Mouse (Mus musculus): ENCODE data around the gene Prcc. TPM values are rescaled to one million over a fixed set of nuclear protein-coding genes. Genes with fewer than 3 reads are reported as not detected.
A peak's percentile ranks its signal among the peaks of the same experiment; 100 is the strongest.

Prcc gene
- 10 to 100 TPM; 63.0 to 63.8 TPM for total RNA-seq (2021)

GRCm38 (mm10) chr3:87885281-87886003 is at the start of gene Prcc:
TSS of gene Prcc (minus strand) at chr3:87885608.
- intact Hi-C loops (cut with DNase I) = no loop called here

GRCm38 (mm10) chr3:87935201-87935600 is 49.8 kb upstream of the Prcc start:
- intact Hi-C loops (cut with DNase I) = loop anchor here (2.0 kb wide), 1 partner anchor 28 kb away; no protein-coding TSS in a partner anchor
- DNase-seq (ENCODE audit: extremely low spot score in 1 of 2, low spot score in 2 of 2) = no peak

More at GRCm38 (mm10) chr3:87885281-87886003, at the start of gene Prcc:
- peak; percentile 92 to 98 for DNase-seq (ENCODE audit: extremely low spot score in 1 of 2, low spot score in 2 of 2)

- no peak for DNase-seq (ENCODE audit: extremely low spot score in 1 of 2, low spot score in 2 of 2)
- intact Hi-C loops (cut with DNase I) = loop anchor here (2.0 kb wide), 1 partner anchor 28 kb away; no protein-coding TSS in a partner anchor
Measured at GRCm38 (mm10) chr3:87934501-87934900, 49.1 kb upstream of the Prcc start.

- DNase-seq (ENCODE audit: extremely low spot score in 1 of 2, low spot score in 2 of 2) = no peak
- intact Hi-C loops (cut with DNase I) = loop anchor here (2.0 kb wide), 1 partner anchor 29 kb away; no protein-coding TSS in a partner anchor
Measured at GRCm38 (mm10) chr3:87934026-87934425, 48.6 kb upstream of the Prcc start.

GRCm38 (mm10) chr3:87930078-87930795 is 44.8 kb upstream of the Prcc start, which contains the start of the genes Isg20l2 and Rrnad1:
TSS of gene Isg20l2 (plus strand) at chr3:87930314.
TSS of gene Rrnad1 (minus strand) at chr3:87930717.
- intact Hi-C loops (cut with DNase I) = no loop called here
- peak; percentile 98 for DNase-seq (ENCODE audit: extremely low spot score in 1 of 2, low spot score in 2 of 2)

- intact Hi-C loops (cut with DNase I) = no loop called here
- no peak for DNase-seq (ENCODE audit: extremely low spot score in 1 of 2, low spot score in 2 of 2)
Measured at GRCm38 (mm10) chr3:87929341-87930077, 44.1 kb upstream of the Prcc start.

- no peak for DNase-seq (ENCODE audit: extremely low spot score in 1 of 2, low spot score in 2 of 2)
- intact Hi-C loops (cut with DNase I) = no loop called here
Measured at GRCm38 (mm10) chr3:87927452-87927851, 42.0 kb upstream of the Prcc start.

- no peak for DNase-seq (ENCODE audit: extremely low spot score in 1 of 2, low spot score in 2 of 2)
- intact Hi-C loops (cut with DNase I) = no loop called here
Measured at GRCm38 (mm10) chr3:87924996-87925395, 39.6 kb upstream of the Prcc start.

- no peak for DNase-seq (ENCODE audit: extremely low spot score in 1 of 2, low spot score in 2 of 2)
- intact Hi-C loops (cut with DNase I) = no loop called here
Measured at GRCm38 (mm10) chr3:87920270-87920943, 35.0 kb upstream of the Prcc start.

- intact Hi-C loops (cut with DNase I) = no loop called here
- DNase-seq (ENCODE audit: extremely low spot score in 1 of 2, low spot score in 2 of 2) = peak; percentile 83 to 92
Measured at GRCm38 (mm10) chr3:87919336-87920108, 34.1 kb upstream of the Prcc start, which contains the start of gene Mrpl24. TSS of gene Mrpl24 (plus strand) at chr3:87919506.

GRCm38 (mm10) chr3:87918551-87918950 is 33.1 kb upstream of the Prcc start:
- DNase-seq (ENCODE audit: extremely low spot score in 1 of 2, low spot score in 2 of 2) = no peak
- intact Hi-C loops (cut with DNase I) = no loop called here

- intact Hi-C loops (cut with DNase I) = no loop called here
Measured at GRCm38 (mm10) chr3:87916990-87917389, 31.6 kb upstream of the Prcc start.

GRCm38 (mm10) chr3:87913891-87914290 is 28.5 kb upstream of the Prcc start:
- DNase-seq (ENCODE audit: extremely low spot score in 1 of 2, low spot score in 2 of 2) = no peak

More at GRCm38 (mm10) chr3:87916990-87917389, 31.6 kb upstream of the Prcc start:
- no peak for DNase-seq (ENCODE audit: extremely low spot score in 1 of 2, low spot score in 2 of 2)

GRCm38 (mm10) chr3:87913491-87913890 is 28.1 kb upstream of the Prcc start:
- intact Hi-C loops (cut with DNase I) = no loop called here

More at GRCm38 (mm10) chr3:87913891-87914290, 28.5 kb upstream of the Prcc start:
- intact Hi-C loops (cut with DNase I) = no loop called here

GRCm38 (mm10) chr3:87910573-87911141 is 25.2 kb upstream of the Prcc start:
- intact Hi-C loops (cut with DNase I) = no loop called here

More at GRCm38 (mm10) chr3:87913491-87913890, 28.1 kb upstream of the Prcc start:
- DNase-seq (ENCODE audit: extremely low spot score in 1 of 2, low spot score in 2 of 2) = no peak

GRCm38 (mm10) chr3:87909874-87910273 is 24.5 kb upstream of the Prcc start:
- intact Hi-C loops (cut with DNase I) = no loop called here
- DNase-seq (ENCODE audit: extremely low spot score in 1 of 2, low spot score in 2 of 2) = no peak

More at GRCm38 (mm10) chr3:87910573-87911141, 25.2 kb upstream of the Prcc start:
- DNase-seq (ENCODE audit: extremely low spot score in 1 of 2, low spot score in 2 of 2) = peak in 1 of 2 experiments; percentile 91

- no peak for DNase-seq (ENCODE audit: extremely low spot score in 1 of 2, low spot score in 2 of 2)
- intact Hi-C loops (cut with DNase I) = no loop called here
Measured at GRCm38 (mm10) chr3:87909381-87909780, 24.0 kb upstream of the Prcc start.
